Comparison of ENCODE assay signal across 14 mouse cellular contexts in genomic region chr9:50154618-50155017, GRCm38 (mm10).
"Had no signal": no experiment of that assay in that cellular context is flagged by ENCODE, and none has a peak within 500 bp of the region (broad histone marks: within the 10 kb centered on the region; RNA-seq: fewer than 3 reads in every experiment).

No protein-coding gene starts in this region.

- H3K27ac ChIP-seq: limb, embryonic 10.5 days; liver, embryonic 15.5 days; macrophage; midbrain, embryonic 15.5 days; neural tube, embryonic 12.5 days; stomach, embryonic 15.5 days had no signal

- H3K9me3 ChIP-seq: limb, embryonic 10.5 days; liver, embryonic 15.5 days; megakaryocyte, embryonic 14.5 days; midbrain, embryonic 15.5 days; neural tube, embryonic 12.5 days; stomach, embryonic 15.5 days had no signal

- H3K4me1 ChIP-seq: liver, embryonic 15.5 days; megakaryocyte, embryonic 14.5 days; midbrain, embryonic 15.5 days; neural tube, embryonic 12.5 days; stomach, embryonic 15.5 days had no signal

- H3K27me3 ChIP-seq: liver, embryonic 15.5 days; megakaryocyte, embryonic 14.5 days; midbrain, embryonic 15.5 days; neural tube, embryonic 12.5 days; stomach, embryonic 15.5 days had no signal

- DNase-seq: kidney, adult 2 months; kidney, postnatal 25 days; lung, adult 2 months; thymus, postnatal 36 days had no signal

- H3K9ac ChIP-seq: liver, embryonic 15.5 days; midbrain, embryonic 15.5 days; neural tube, embryonic 12.5 days; stomach, embryonic 15.5 days had no signal

- H3K4me2 ChIP-seq: liver, embryonic 11.5 days; liver, embryonic 15.5 days; midbrain, embryonic 11.5 days; midbrain, embryonic 15.5 days; neural tube, embryonic 12.5 days; stomach, embryonic 15.5 days had no signal

- H3K36me3 ChIP-seq: limb, embryonic 10.5 days; liver, embryonic 15.5 days; midbrain, embryonic 15.5 days; neural tube, embryonic 12.5 days; stomach, embryonic 15.5 days had no signal

- ATAC-seq: lung, postnatal 0 days; midbrain, embryonic 15.5 days had no signal

- H3K4me3 ChIP-seq: limb, embryonic 10.5 days; liver, embryonic 15.5 days; megakaryocyte, embryonic 14.5 days; midbrain, embryonic 15.5 days; neural tube, embryonic 12.5 days; stomach, embryonic 15.5 days had no signal
